Mouse (Mus musculus): ENCODE results near the gene Tmem100.

DNA sequence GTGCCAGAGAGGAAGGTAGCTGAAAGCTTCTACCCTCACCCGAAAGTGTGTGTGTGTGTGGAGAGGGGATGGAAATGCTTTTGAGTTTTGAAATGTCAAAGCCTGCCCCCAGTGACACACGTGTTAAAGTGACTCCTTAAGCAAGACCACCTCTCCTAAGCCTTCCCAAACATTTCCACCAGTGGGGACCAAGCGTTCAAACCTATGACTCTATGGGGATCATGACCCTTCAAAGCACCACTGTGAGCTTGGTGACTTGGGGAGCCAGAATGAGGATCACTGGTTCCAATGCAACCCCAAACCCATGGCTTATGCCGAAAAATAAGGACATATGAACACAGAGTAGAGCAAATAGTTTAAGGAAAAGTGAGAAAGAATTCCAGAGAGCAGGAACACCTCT lies 33.7 kb upstream of the Tmem100 start:
- TF ChIP-seq POLR2A (IDR thresholded peaks at IDR 0.05; ENCODE audit: borderline replicate concordance, control insufficient read depth, low read depth, low read length) (no peak), CTCF (IDR thresholded peaks at IDR 0.05; ENCODE audit: control insufficient read depth, insufficient read depth, low read length) (no peak)

All from bone marrow, adult 2 months (tissue).